Mouse (Mus musculus): ENCODE measurements around the gene Nfia. TPM values are rescaled to one million over a fixed set of nuclear protein-coding genes. Genes with fewer than 3 reads are reported as not detected.

Nfia gene
- polyA plus RNA-seq, 1 experiment, result 1.4 TPM

GRCm38 (mm10) chr4:97923248-97923647 is 150.7 kb downstream of the Nfia start:
- Histone ChIP-seq H3K9ac (ENCODE audit: low read depth, poor library complexity, severe bottlenecking) (no peak overlapping the region), H3K36me3 (ENCODE audit: control insufficient read depth, insufficient read depth, low read length, poor library complexity, severe bottlenecking) (no peaks in the 10 kb centered on the region), H3K4me1 (ENCODE audit: control insufficient read depth, insufficient read depth, low read length) (no peaks in the 10 kb centered on the region), H3K27ac (ENCODE audit: insufficient read depth, low read length) (no peak overlapping the region), H3K27me3 (ENCODE audit: control insufficient read depth, insufficient read depth, low read length, poor library complexity, severe bottlenecking) (no peaks in the 10 kb centered on the region), H3K9me3 (replicated peaks; ENCODE audit: control insufficient read depth, insufficient read depth, low read length, poor library complexity, severe bottlenecking) (no peaks in the 10 kb centered on the region), H3K4me3 (ENCODE audit: low read depth, low read length) (no peak overlapping the region)
- TF ChIP-seq CTCF (IDR thresholded peaks at IDR 0.05; ENCODE audit: low read depth, low read length) (no peak), EP300 (IDR thresholded peaks at IDR 0.05; ENCODE audit: insufficient read depth, low read depth, low read length) (no peak), POLR2A (IDR thresholded peaks at IDR 0.05; ENCODE audit: insufficient read depth, low read length) (no peak)

- TF ChIP-seq EP300 (IDR thresholded peaks at IDR 0.05; ENCODE audit: insufficient read depth, low read depth, low read length) (no peak), POLR2A (IDR thresholded peaks at IDR 0.05; ENCODE audit: insufficient read depth, low read length) (no peak)
- Histone ChIP-seq H3K4me3 (ENCODE audit: low read depth, low read length) (no peak overlapping the region), H3K27me3 (ENCODE audit: control insufficient read depth, insufficient read depth, low read length, poor library complexity, severe bottlenecking) (no peaks in the 10 kb centered on the region), H3K9me3 (replicated peaks; ENCODE audit: control insufficient read depth, insufficient read depth, low read length, poor library complexity, severe bottlenecking) (no peaks in the 10 kb centered on the region), H3K4me1 (ENCODE audit: control insufficient read depth, insufficient read depth, low read length) (no peaks in the 10 kb centered on the region), H3K27ac (ENCODE audit: insufficient read depth, low read length) (no peak overlapping the region), H3K9ac (ENCODE audit: low read depth, poor library complexity, severe bottlenecking) (no peak overlapping the region), H3K36me3 (ENCODE audit: control insufficient read depth, insufficient read depth, low read length, poor library complexity, severe bottlenecking) (no peaks in the 10 kb centered on the region)
These were observed 151.4 kb downstream of the Nfia start for GRCm38 (mm10) chr4:97923876-97924316.

- no peaks in the 10 kb centered on the region for H3K9me3 ChIP-seq (replicated peaks; ENCODE audit: control insufficient read depth, insufficient read depth, low read length, poor library complexity, severe bottlenecking)
- no peak for TF ChIP-seq EP300 (IDR thresholded peaks at IDR 0.05; ENCODE audit: insufficient read depth, low read depth, low read length)
- no peak for TF ChIP-seq POLR2A (IDR thresholded peaks at IDR 0.05; ENCODE audit: insufficient read depth, low read length)
- H3K9ac ChIP-seq (ENCODE audit: low read depth, poor library complexity, severe bottlenecking), result no peak overlapping the region
- H3K27me3 ChIP-seq (ENCODE audit: control insufficient read depth, insufficient read depth, low read length, poor library complexity, severe bottlenecking), result no peaks in the 10 kb centered on the region
- no peak overlapping the region for H3K27ac ChIP-seq (ENCODE audit: insufficient read depth, low read length)
- no peaks in the 10 kb centered on the region for H3K4me1 ChIP-seq (ENCODE audit: control insufficient read depth, insufficient read depth, low read length)
- H3K4me3 ChIP-seq (ENCODE audit: low read depth, low read length), result no peak overlapping the region
- no peaks in the 10 kb centered on the region for H3K36me3 ChIP-seq (ENCODE audit: control insufficient read depth, insufficient read depth, low read length, poor library complexity, severe bottlenecking)
These were observed 151.9 kb downstream of the Nfia start for GRCm38 (mm10) chr4:97924414-97924813.

GRCm38 (mm10) chr4:97924855-97925254 is 152.3 kb downstream of the Nfia start:
- H3K9me3 ChIP-seq (replicated peaks; ENCODE audit: control insufficient read depth, insufficient read depth, low read length, poor library complexity, severe bottlenecking), result no peaks in the 10 kb centered on the region
- no peaks in the 10 kb centered on the region for H3K4me1 ChIP-seq (ENCODE audit: control insufficient read depth, insufficient read depth, low read length)
- no peak for TF ChIP-seq POLR2A (IDR thresholded peaks at IDR 0.05; ENCODE audit: insufficient read depth, low read length)
- no peak for TF ChIP-seq EP300 (IDR thresholded peaks at IDR 0.05; ENCODE audit: insufficient read depth, low read depth, low read length)
- no peak for TF ChIP-seq CTCF (IDR thresholded peaks at IDR 0.05; ENCODE audit: low read depth, low read length)
- H3K9ac ChIP-seq (ENCODE audit: low read depth, poor library complexity, severe bottlenecking), result no peak overlapping the region
- no peaks in the 10 kb centered on the region for H3K27me3 ChIP-seq (ENCODE audit: control insufficient read depth, insufficient read depth, low read length, poor library complexity, severe bottlenecking)
- no peak overlapping the region for H3K27ac ChIP-seq (ENCODE audit: insufficient read depth, low read length)
- no peaks in the 10 kb centered on the region for H3K36me3 ChIP-seq (ENCODE audit: control insufficient read depth, insufficient read depth, low read length, poor library complexity, severe bottlenecking)
- H3K4me3 ChIP-seq (ENCODE audit: low read depth, low read length), result no peak overlapping the region

GRCm38 (mm10) chr4:97925644-97926043 is 153.1 kb downstream of the Nfia start:
- Histone ChIP-seq H3K4me3 (ENCODE audit: low read depth, low read length) (no peak overlapping the region), H3K9me3 (replicated peaks; ENCODE audit: control insufficient read depth, insufficient read depth, low read length, poor library complexity, severe bottlenecking) (no peaks in the 10 kb centered on the region), H3K4me1 (ENCODE audit: control insufficient read depth, insufficient read depth, low read length) (no peaks in the 10 kb centered on the region), H3K36me3 (ENCODE audit: control insufficient read depth, insufficient read depth, low read length, poor library complexity, severe bottlenecking) (no peaks in the 10 kb centered on the region), H3K27ac (ENCODE audit: insufficient read depth, low read length) (no peak overlapping the region), H3K27me3 (ENCODE audit: control insufficient read depth, insufficient read depth, low read length, poor library complexity, severe bottlenecking) (no peaks in the 10 kb centered on the region), H3K9ac (ENCODE audit: low read depth, poor library complexity, severe bottlenecking) (no peak overlapping the region)
- no peak for TF ChIP-seq CTCF (IDR thresholded peaks at IDR 0.05; ENCODE audit: low read depth, low read length)

GRCm38 (mm10) chr4:97926607-97927308 is 154.2 kb downstream of the Nfia start:
- TF ChIP-seq EP300 (IDR thresholded peaks at IDR 0.05; ENCODE audit: insufficient read depth, low read depth, low read length) (no peak), CTCF (IDR thresholded peaks at IDR 0.05; ENCODE audit: low read depth, low read length) (no peak), POLR2A (IDR thresholded peaks at IDR 0.05; ENCODE audit: insufficient read depth, low read length) (no peak)
- H3K27ac ChIP-seq (ENCODE audit: insufficient read depth, low read length), result no peak overlapping the region
- H3K36me3 ChIP-seq (ENCODE audit: control insufficient read depth, insufficient read depth, low read length, poor library complexity, severe bottlenecking), result no peaks in the 10 kb centered on the region
- no peak overlapping the region for H3K4me3 ChIP-seq (ENCODE audit: low read depth, low read length)
- no peaks in the 10 kb centered on the region for H3K9me3 ChIP-seq (replicated peaks; ENCODE audit: control insufficient read depth, insufficient read depth, low read length, poor library complexity, severe bottlenecking)
- no peaks in the 10 kb centered on the region for H3K27me3 ChIP-seq (ENCODE audit: control insufficient read depth, insufficient read depth, low read length, poor library complexity, severe bottlenecking)
- H3K4me1 ChIP-seq (ENCODE audit: control insufficient read depth, insufficient read depth, low read length), result no peaks in the 10 kb centered on the region
- H3K9ac ChIP-seq (ENCODE audit: low read depth, poor library complexity, severe bottlenecking), result no peak overlapping the region
